Mouse (Mus musculus): Measurements from ENCODE around the gene Rho. TPM values are rescaled to one million over a fixed set of nuclear protein-coding genes. Genes with fewer than 3 reads are reported as not detected.

Gene Rho
- polyA plus RNA-seq, 2 experiments: 0.22 to 0.67 TPM

DNA sequence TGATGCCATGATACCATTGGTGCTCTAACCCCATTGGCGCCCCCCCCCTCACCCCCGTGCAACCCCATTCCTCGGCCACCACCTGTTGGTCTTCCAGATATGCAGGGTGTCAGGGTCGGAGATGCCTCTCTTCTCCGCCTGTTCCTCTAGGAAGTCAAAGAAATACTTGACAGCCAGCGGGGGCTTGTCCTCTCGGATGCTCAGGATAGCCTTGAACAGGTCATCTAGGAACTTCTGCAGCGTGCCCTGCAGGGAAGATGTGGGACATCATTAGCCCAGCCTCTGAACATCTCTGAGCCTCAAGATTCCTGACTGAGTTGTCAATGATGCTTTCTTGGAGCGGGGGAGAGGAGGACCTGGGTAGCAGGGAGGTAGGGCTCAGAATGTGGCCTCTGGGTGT, 26.9 kb downstream of the Rho start:
- no peak overlapping the region for H3K4me3 ChIP-seq (replicated peaks; ENCODE audit: low read length)
- ATAC-seq (ENCODE audit: low FRiP score, low read depth): no peak
- peaks cover 23% of the 10 kb centered on the region for H3K4me1 ChIP-seq (ENCODE audit: control insufficient read depth, insufficient read depth, low read length)

GRCm38 (mm10) chr6:115959151-115959691, 27.7 kb downstream of the Rho start:
- Histone ChIP-seq H3K9me3 (ENCODE audit: control insufficient read depth, low read length) (no peaks in the 10 kb centered on the region), H3K27me3 (ENCODE audit: control insufficient read depth, insufficient read depth, low read length) (no peaks in the 10 kb centered on the region), H3K4me3 (replicated peaks; ENCODE audit: low read length) (no peak overlapping the region), H3K9ac (ENCODE audit: low read depth, low read length, severe bottlenecking) (no peak overlapping the region), H3K27ac (replicated peaks; ENCODE audit: low read depth, low read length) (no peak overlapping the region), H3K4me1 (ENCODE audit: control insufficient read depth, insufficient read depth, low read length) (peaks cover 23% of the 10 kb centered on the region), H3K4me2 (replicated peaks; ENCODE audit: low read depth, low read length, severe bottlenecking) (no peak overlapping the region), H3K36me3 (ENCODE audit: control insufficient read depth, insufficient read depth, low read length) (no peaks in the 10 kb centered on the region)
- 64% methylated on average over 7 of the region's 7 CpGs for WGBS
- ATAC-seq (ENCODE audit: low FRiP score, low read depth): no peak
- peak; percentile 44 for DNase-seq (ENCODE audit: low spot score)
- TF ChIP-seq POLR2A (IDR thresholded peaks at IDR 0.05; ENCODE audit: borderline replicate concordance, extremely low read depth, insufficient read depth, insufficient read length): no peak

More for the DNA sequence above, 26.9 kb downstream of the Rho start:
- Histone ChIP-seq H3K4me2 (replicated peaks; ENCODE audit: low read depth, low read length, severe bottlenecking) (no peak overlapping the region), H3K27ac (replicated peaks; ENCODE audit: low read depth, low read length) (no peak overlapping the region), H3K36me3 (ENCODE audit: control insufficient read depth, insufficient read depth, low read length) (no peaks in the 10 kb centered on the region), H3K9me3 (ENCODE audit: control insufficient read depth, low read length) (no peaks in the 10 kb centered on the region), H3K27me3 (ENCODE audit: control insufficient read depth, insufficient read depth, low read length) (no peaks in the 10 kb centered on the region), H3K9ac (ENCODE audit: low read depth, low read length, severe bottlenecking) (no peak overlapping the region)
- no peak for DNase-seq (ENCODE audit: low spot score)
- no peak for TF ChIP-seq POLR2A (IDR thresholded peaks at IDR 0.05; ENCODE audit: borderline replicate concordance, extremely low read depth, insufficient read depth, insufficient read length)
- WGBS: 90% methylated on average over 9 of the region's 9 CpGs

DNA sequence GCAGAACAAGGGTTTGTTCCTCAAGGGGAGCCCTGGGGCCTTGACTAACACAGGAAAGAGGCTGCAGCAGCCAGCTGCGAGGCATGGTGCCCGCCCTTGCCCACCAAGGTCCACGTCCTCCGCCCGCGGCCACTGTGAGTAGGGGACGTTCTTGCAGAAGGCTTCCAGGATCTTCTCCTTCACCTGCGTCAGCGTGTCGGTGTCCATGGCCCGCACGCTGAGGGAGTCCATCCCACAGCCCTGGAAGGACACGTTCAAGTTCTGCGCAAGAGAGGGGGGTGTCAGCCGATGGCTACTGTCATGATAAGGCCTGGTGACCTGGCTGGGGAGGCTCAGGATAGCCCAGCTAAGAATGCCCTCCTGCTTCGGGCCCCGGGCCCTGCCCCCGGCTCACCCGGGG, 28.8 kb downstream of the Rho start:
- no peak for ATAC-seq (ENCODE audit: low FRiP score, low read depth)
- no peak for TF ChIP-seq POLR2A (IDR thresholded peaks at IDR 0.05; ENCODE audit: borderline replicate concordance, extremely low read depth, insufficient read depth, insufficient read length)

GRCm38 (mm10) chr6:115961743-115962142, 30.2 kb downstream of the Rho start:
- Histone ChIP-seq H3K4me2 (replicated peaks; ENCODE audit: low read depth, low read length, severe bottlenecking) (no peak overlapping the region), H3K9ac (ENCODE audit: low read depth, low read length, severe bottlenecking) (no peak overlapping the region), H3K9me3 (ENCODE audit: control insufficient read depth, low read length) (no peaks in the 10 kb centered on the region), H3K36me3 (ENCODE audit: control insufficient read depth, insufficient read depth, low read length) (peaks cover 6% of the 10 kb centered on the region), H3K4me3 (replicated peaks; ENCODE audit: low read length) (no peak overlapping the region), H3K4me1 (ENCODE audit: control insufficient read depth, insufficient read depth, low read length) (peaks cover 20% of the 10 kb centered on the region), H3K27ac (replicated peaks; ENCODE audit: low read depth, low read length) (no peak overlapping the region), H3K27me3 (ENCODE audit: control insufficient read depth, insufficient read depth, low read length) (no peaks in the 10 kb centered on the region)
- no peak for DNase-seq (ENCODE audit: low spot score)
- 89% methylated on average over 3 of the region's 3 CpGs for WGBS
- ATAC-seq (ENCODE audit: low FRiP score, low read depth): no peak
- no peak for TF ChIP-seq POLR2A (IDR thresholded peaks at IDR 0.05; ENCODE audit: borderline replicate concordance, extremely low read depth, insufficient read depth, insufficient read length)

More for the DNA sequence above, 28.8 kb downstream of the Rho start:
- Histone ChIP-seq H3K9me3 (ENCODE audit: control insufficient read depth, low read length) (no peaks in the 10 kb centered on the region), H3K4me1 (ENCODE audit: control insufficient read depth, insufficient read depth, low read length) (peaks cover 20% of the 10 kb centered on the region), H3K36me3 (ENCODE audit: control insufficient read depth, insufficient read depth, low read length) (no peaks in the 10 kb centered on the region), H3K4me2 (replicated peaks; ENCODE audit: low read depth, low read length, severe bottlenecking) (no peak overlapping the region), H3K27ac (replicated peaks; ENCODE audit: low read depth, low read length) (no peak overlapping the region), H3K27me3 (ENCODE audit: control insufficient read depth, insufficient read depth, low read length) (no peaks in the 10 kb centered on the region), H3K4me3 (replicated peaks; ENCODE audit: low read length) (no peak overlapping the region), H3K9ac (ENCODE audit: low read depth, low read length, severe bottlenecking) (no peak overlapping the region)
- no peak for DNase-seq (ENCODE audit: low spot score)
- 91% methylated on average over 19 of the region's 19 CpGs for WGBS

- Histone ChIP-seq H3K9me3 (ENCODE audit: control insufficient read depth, low read length) (no peaks in the 10 kb centered on the region), H3K4me3 (replicated peaks; ENCODE audit: low read length) (no peak overlapping the region), H3K4me2 (replicated peaks; ENCODE audit: low read depth, low read length, severe bottlenecking) (no peak overlapping the region), H3K27me3 (ENCODE audit: control insufficient read depth, insufficient read depth, low read length) (no peaks in the 10 kb centered on the region), H3K4me1 (ENCODE audit: control insufficient read depth, insufficient read depth, low read length) (peaks cover 13% of the 10 kb centered on the region), H3K27ac (replicated peaks; ENCODE audit: low read depth, low read length) (no peak overlapping the region), H3K36me3 (ENCODE audit: control insufficient read depth, insufficient read depth, low read length) (peaks cover 6% of the 10 kb centered on the region), H3K9ac (ENCODE audit: low read depth, low read length, severe bottlenecking) (no peak overlapping the region)
- 45% methylated on average over 23 of the region's 23 CpGs for WGBS
- DNase-seq (ENCODE audit: low spot score) (no peak), ATAC-seq (ENCODE audit: low FRiP score, low read depth) (no peak)
- TF ChIP-seq POLR2A (IDR thresholded peaks at IDR 0.05; ENCODE audit: borderline replicate concordance, extremely low read depth, insufficient read depth, insufficient read length): no peak
These were observed 31.0 kb downstream of the Rho start for GRCm38 (mm10) chr6:115962439-115963085.
